Mouse (Mus musculus): ENCODE measurements at regions not wholly inside any gene's neighbourhood (a gene's known extent, or its start where the extent isn't known, plus 50 kb on each side); places are given as distances from the start of the nearest gene placed in this dataset.
"Not testable (repeated sequence)": the region's sequence is repeated elsewhere in the genome, so short reads cannot be mapped to it uniquely, and the experiment has no call there.

- not testable (repeated sequence) for H3K27ac ChIP-seq (ENCODE audit: insufficient read depth, low read length); H3K4me1 ChIP-seq (ENCODE audit: control insufficient read depth, insufficient read depth, low read length); H3K4me3 ChIP-seq (ENCODE audit: insufficient read depth, low read length)
These were observed 139.7 kb downstream of the Tex13c3 start for GRCm38 (mm10) chrX:19341231-19342007.

- Histone ChIP-seq H3K4me1 (ENCODE audit: control insufficient read depth, insufficient read depth, low read length) (no peaks in the 10 kb centered on the region), H3K4me3 (ENCODE audit: insufficient read depth, low read length) (no peak overlapping the region), H3K27ac (ENCODE audit: insufficient read depth, low read length) (no peak overlapping the region)
- TF ChIP-seq CTCF (IDR thresholded peaks at IDR 0.05; ENCODE audit: extremely low read depth, insufficient read depth, low read length) (no peak), POLR2A (IDR thresholded peaks at IDR 0.05; ENCODE audit: extremely low read depth, insufficient read depth, low read length) (no peak)
These were observed 167.8 kb downstream of the Tex13c3 start for GRCm38 (mm10) chrX:19313286-19313685.

GRCm38 (mm10) chrX:19311809-19312559 is 169.1 kb downstream of the Tex13c3 start:
- Histone ChIP-seq H3K27ac (ENCODE audit: insufficient read depth, low read length) (no peak overlapping the region), H3K4me3 (ENCODE audit: insufficient read depth, low read length) (no peak overlapping the region)
- TF ChIP-seq CTCF (IDR thresholded peaks at IDR 0.05; ENCODE audit: extremely low read depth, insufficient read depth, low read length) (no peak), POLR2A (IDR thresholded peaks at IDR 0.05; ENCODE audit: extremely low read depth, insufficient read depth, low read length) (no peak)

GRCm38 (mm10) chrX:19311377-19311776 is 169.7 kb downstream of the Tex13c3 start:
- Histone ChIP-seq H3K27ac (ENCODE audit: insufficient read depth, low read length) (no peak overlapping the region), H3K4me1 (ENCODE audit: control insufficient read depth, insufficient read depth, low read length) (no peaks in the 10 kb centered on the region), H3K4me3 (ENCODE audit: insufficient read depth, low read length) (no peak overlapping the region)
- TF ChIP-seq CTCF (IDR thresholded peaks at IDR 0.05; ENCODE audit: extremely low read depth, insufficient read depth, low read length) = no peak
- TF ChIP-seq POLR2A (IDR thresholded peaks at IDR 0.05; ENCODE audit: extremely low read depth, insufficient read depth, low read length) = no peak

More at GRCm38 (mm10) chrX:19311809-19312559, 169.1 kb downstream of the Tex13c3 start:
- no peaks in the 10 kb centered on the region for H3K4me1 ChIP-seq (ENCODE audit: control insufficient read depth, insufficient read depth, low read length)

- Histone ChIP-seq H3K27ac (ENCODE audit: insufficient read depth, low read length) (no peak overlapping the region), H3K4me3 (ENCODE audit: insufficient read depth, low read length) (no peak overlapping the region), H3K4me1 (ENCODE audit: control insufficient read depth, insufficient read depth, low read length) (no peaks in the 10 kb centered on the region)
- no peak for TF ChIP-seq CTCF (IDR thresholded peaks at IDR 0.05; ENCODE audit: extremely low read depth, insufficient read depth, low read length)
- no peak for TF ChIP-seq POLR2A (IDR thresholded peaks at IDR 0.05; ENCODE audit: extremely low read depth, insufficient read depth, low read length)
These were observed 192.9 kb downstream of the Tex13c3 start for GRCm38 (mm10) chrX:19288171-19288570.

GRCm38 (mm10) chrX:19286431-19286830 is 194.7 kb downstream of the Tex13c3 start:
- H3K4me1 ChIP-seq (ENCODE audit: control insufficient read depth, insufficient read depth, low read length) = no peaks in the 10 kb centered on the region
- TF ChIP-seq CTCF (IDR thresholded peaks at IDR 0.05; ENCODE audit: extremely low read depth, insufficient read depth, low read length) (no peak), POLR2A (IDR thresholded peaks at IDR 0.05; ENCODE audit: extremely low read depth, insufficient read depth, low read length) (no peak)
- no peak overlapping the region for H3K4me3 ChIP-seq (ENCODE audit: insufficient read depth, low read length)
- no peak overlapping the region for H3K27ac ChIP-seq (ENCODE audit: insufficient read depth, low read length)

GRCm38 (mm10) chrX:19285773-19286172 is 195.3 kb downstream of the Tex13c3 start:
- TF ChIP-seq CTCF (IDR thresholded peaks at IDR 0.05; ENCODE audit: extremely low read depth, insufficient read depth, low read length) (no peak), POLR2A (IDR thresholded peaks at IDR 0.05; ENCODE audit: extremely low read depth, insufficient read depth, low read length) (no peak)
- no peak overlapping the region for H3K4me3 ChIP-seq (ENCODE audit: insufficient read depth, low read length)
- no peaks in the 10 kb centered on the region for H3K4me1 ChIP-seq (ENCODE audit: control insufficient read depth, insufficient read depth, low read length)
- H3K27ac ChIP-seq (ENCODE audit: insufficient read depth, low read length) = no peak overlapping the region

- no peak for TF ChIP-seq CTCF (IDR thresholded peaks at IDR 0.05; ENCODE audit: extremely low read depth, insufficient read depth, low read length)
- no peak for TF ChIP-seq POLR2A (IDR thresholded peaks at IDR 0.05; ENCODE audit: extremely low read depth, insufficient read depth, low read length)
These were observed 198.0 kb downstream of the Tex13c3 start for GRCm38 (mm10) chrX:19283078-19283477.

GRCm38 (mm10) chrX:19264237-19264636 is 216.9 kb downstream of the Tex13c3 start:
- Histone ChIP-seq H3K4me1 (ENCODE audit: control insufficient read depth, insufficient read depth, low read length) (no peaks in the 10 kb centered on the region), H3K27ac (ENCODE audit: insufficient read depth, low read length) (no peak overlapping the region), H3K4me3 (ENCODE audit: insufficient read depth, low read length) (no peak overlapping the region)
- no peak for TF ChIP-seq CTCF (IDR thresholded peaks at IDR 0.05; ENCODE audit: extremely low read depth, insufficient read depth, low read length)
- no peak for TF ChIP-seq POLR2A (IDR thresholded peaks at IDR 0.05; ENCODE audit: extremely low read depth, insufficient read depth, low read length)

More at GRCm38 (mm10) chrX:19283078-19283477, 198.0 kb downstream of the Tex13c3 start:
- H3K4me3 ChIP-seq (ENCODE audit: insufficient read depth, low read length) = no peak overlapping the region
- H3K4me1 ChIP-seq (ENCODE audit: control insufficient read depth, insufficient read depth, low read length) = no peaks in the 10 kb centered on the region
- H3K27ac ChIP-seq (ENCODE audit: insufficient read depth, low read length) = no peak overlapping the region

All from cortical plate, adult 2 months (tissue).